Mouse (Mus musculus): ENCODE measurements at regions not wholly inside any gene's neighbourhood (a gene's known extent, or its start where the extent isn't known, plus 50 kb on each side); places are given as distances from the start of the nearest gene placed in this dataset.

- no peak overlapping the region for H3K4me3 ChIP-seq
- TF ChIP-seq POLR2A (IDR thresholded peaks at IDR 0.05; ENCODE audit: insufficient read depth, low read depth, low read length) (no peak), EP300 (IDR thresholded peaks at IDR 0.05; ENCODE audit: insufficient read depth, low read depth, low read length) (no peak), CTCF (IDR thresholded peaks at IDR 0.05) (no peak)
- intact Hi-C loops (cut with DNase I), result no loop called here
- no peak overlapping the region for H3K9ac ChIP-seq (ENCODE audit: low read depth, low read length)
- no peak overlapping the region for H3K27ac ChIP-seq
- no peaks in the 10 kb centered on the region for H3K4me1 ChIP-seq (ENCODE audit: control insufficient read depth, insufficient read depth, low read length)
- no peaks in the 10 kb centered on the region for H3K27me3 ChIP-seq (ENCODE audit: control insufficient read depth, insufficient read depth, low read length)
- DNase-seq, result no peak
- no peaks in the 10 kb centered on the region for H3K79me2 ChIP-seq (replicated peaks; ENCODE audit: control insufficient read depth, insufficient read depth, low read length)
- WGBS, result 89% methylated on average over 11 of the region's 11 CpGs
- H3K36me3 ChIP-seq (ENCODE audit: control insufficient read depth, insufficient read depth, low read length), result no peaks in the 10 kb centered on the region
These were observed 58.8 kb upstream of the L3mbtl3 start for GRCm38 (mm10) chr10:26434586-26434985.

DNA sequence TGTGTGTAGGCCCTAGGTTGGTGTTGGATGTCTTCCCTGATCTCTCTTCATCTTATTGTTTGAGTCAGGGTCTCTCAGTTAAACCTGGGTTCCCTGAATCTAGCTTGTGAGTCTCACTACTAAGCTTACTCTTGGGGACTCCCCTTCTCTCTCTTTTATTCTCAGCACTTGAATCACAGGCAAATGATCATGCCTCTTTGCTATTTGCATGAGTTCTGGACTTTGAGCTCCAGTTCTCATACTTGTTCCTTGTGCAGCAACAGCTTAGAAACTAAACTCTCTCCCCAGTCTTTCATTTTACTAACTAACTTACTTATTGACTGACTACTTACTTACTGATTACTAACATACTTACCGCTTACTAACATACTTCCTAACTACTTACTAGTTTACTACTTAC lies 64.9 kb upstream of the L3mbtl3 start:
- Histone ChIP-seq H3K9ac (ENCODE audit: low read depth, low read length) (no peak overlapping the region), H3K4me1 (ENCODE audit: control insufficient read depth, insufficient read depth, low read length) (no peaks in the 10 kb centered on the region), H3K79me2 (replicated peaks; ENCODE audit: control insufficient read depth, insufficient read depth, low read length) (no peaks in the 10 kb centered on the region), H3K27ac (no peak overlapping the region), H3K4me3 (no peak overlapping the region), H3K36me3 (ENCODE audit: control insufficient read depth, insufficient read depth, low read length) (no peaks in the 10 kb centered on the region), H3K27me3 (ENCODE audit: control insufficient read depth, insufficient read depth, low read length) (no peaks in the 10 kb centered on the region)
- TF ChIP-seq CTCF (IDR thresholded peaks at IDR 0.05) (no peak), EP300 (IDR thresholded peaks at IDR 0.05; ENCODE audit: insufficient read depth, low read depth, low read length) (no peak), POLR2A (IDR thresholded peaks at IDR 0.05; ENCODE audit: insufficient read depth, low read depth, low read length) (no peak)
- intact Hi-C loops (cut with DNase I), result no loop called here
- WGBS, result 97% methylated on average over 1 of the region's 1 CpGs
- DNase-seq, result no peak

DNA sequence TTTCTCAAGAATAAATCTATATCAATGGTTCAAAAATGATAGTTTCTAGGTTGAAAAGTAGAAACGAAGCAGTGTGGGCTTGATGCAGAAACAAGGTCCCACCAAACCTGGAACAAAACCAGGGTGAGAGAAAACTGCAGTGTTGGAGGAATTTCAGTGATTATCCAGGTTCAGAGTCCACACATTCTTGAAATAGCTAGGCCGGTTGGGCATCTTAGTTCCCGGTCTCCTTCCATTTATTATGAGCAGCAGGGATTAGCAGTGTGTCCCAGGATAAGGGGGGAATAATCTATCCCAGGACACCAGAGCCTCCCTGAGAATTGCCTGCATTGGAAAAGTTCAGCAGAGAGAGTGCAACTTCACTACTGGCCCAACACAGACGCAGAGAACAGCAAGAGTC lies 108.5 kb upstream of the L3mbtl3 start:
- intact Hi-C loops (cut with DNase I), result no loop called here
- Histone ChIP-seq H3K4me3 (no peak overlapping the region), H3K36me3 (ENCODE audit: control insufficient read depth, insufficient read depth, low read length) (no peaks in the 10 kb centered on the region), H3K27ac (no peak overlapping the region), H3K79me2 (replicated peaks; ENCODE audit: control insufficient read depth, insufficient read depth, low read length) (no peaks in the 10 kb centered on the region), H3K27me3 (ENCODE audit: control insufficient read depth, insufficient read depth, low read length) (no peaks in the 10 kb centered on the region), H3K9ac (ENCODE audit: low read depth, low read length) (no peak overlapping the region), H3K4me1 (ENCODE audit: control insufficient read depth, insufficient read depth, low read length) (no peaks in the 10 kb centered on the region)
- 50% methylated on average over 4 of the region's 4 CpGs for WGBS
- DNase-seq, result no peak
- TF ChIP-seq POLR2A (IDR thresholded peaks at IDR 0.05; ENCODE audit: insufficient read depth, low read depth, low read length) (no peak), CTCF (IDR thresholded peaks at IDR 0.05) (no peak), EP300 (IDR thresholded peaks at IDR 0.05; ENCODE audit: insufficient read depth, low read depth, low read length) (no peak)

GRCm38 (mm10) chr10:26491351-26491750 lies 115.6 kb upstream of the L3mbtl3 start:
- H3K27ac ChIP-seq, result no peak overlapping the region
- intact Hi-C loops (cut with DNase I), result loop anchor here (5.0 to 10.0 kb wide), 3 partner anchors 119 to 503 kb away; no protein-coding TSS in a partner anchor
- no peaks in the 10 kb centered on the region for H3K27me3 ChIP-seq (ENCODE audit: control insufficient read depth, insufficient read depth, low read length)
- DNase-seq, result no peak
- no peaks in the 10 kb centered on the region for H3K36me3 ChIP-seq (ENCODE audit: control insufficient read depth, insufficient read depth, low read length)
- no peak overlapping the region for H3K4me3 ChIP-seq
- H3K79me2 ChIP-seq (replicated peaks; ENCODE audit: control insufficient read depth, insufficient read depth, low read length), result no peaks in the 10 kb centered on the region
- H3K9ac ChIP-seq (ENCODE audit: low read depth, low read length), result no peak overlapping the region
- H3K4me1 ChIP-seq (ENCODE audit: control insufficient read depth, insufficient read depth, low read length), result no peaks in the 10 kb centered on the region
- 89% methylated on average over 5 of the region's 5 CpGs for WGBS
- no peak for TF ChIP-seq POLR2A (IDR thresholded peaks at IDR 0.05; ENCODE audit: insufficient read depth, low read depth, low read length)
- TF ChIP-seq EP300 (IDR thresholded peaks at IDR 0.05; ENCODE audit: insufficient read depth, low read depth, low read length), result no peak
- TF ChIP-seq CTCF (IDR thresholded peaks at IDR 0.05), result no peak

DNA sequence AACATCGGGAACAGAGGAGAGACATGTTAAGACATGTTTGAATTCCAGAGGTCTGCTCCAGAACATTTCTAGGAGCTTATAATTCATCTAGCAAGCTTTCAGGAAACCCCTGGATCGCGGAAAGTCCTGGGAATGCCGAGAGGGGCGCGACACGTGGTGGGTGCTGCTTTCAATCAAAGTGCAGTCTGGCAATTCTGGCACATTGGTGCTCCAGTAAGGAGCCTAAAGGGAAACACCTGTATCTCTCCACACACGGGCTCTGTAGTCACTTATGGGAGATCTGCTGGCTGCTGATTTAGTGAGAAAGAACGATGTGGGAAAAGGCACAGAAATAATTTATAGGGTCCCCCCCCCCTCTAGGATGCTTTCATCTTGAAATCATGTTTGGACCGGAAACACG lies 116.4 kb upstream of the L3mbtl3 start:
- Histone ChIP-seq H3K4me1 (ENCODE audit: control insufficient read depth, insufficient read depth, low read length) (no peaks in the 10 kb centered on the region), H3K4me3 (no peak overlapping the region), H3K27ac (no peak overlapping the region), H3K79me2 (replicated peaks; ENCODE audit: control insufficient read depth, insufficient read depth, low read length) (no peaks in the 10 kb centered on the region), H3K36me3 (ENCODE audit: control insufficient read depth, insufficient read depth, low read length) (no peaks in the 10 kb centered on the region), H3K27me3 (ENCODE audit: control insufficient read depth, insufficient read depth, low read length) (no peaks in the 10 kb centered on the region), H3K9ac (ENCODE audit: low read depth, low read length) (no peak overlapping the region)
- no peak for DNase-seq
- WGBS, result 46% methylated on average over 11 of the region's 11 CpGs
- intact Hi-C loops (cut with DNase I), result loop anchor here (5.0 to 10.0 kb wide), 3 partner anchors 120 to 503 kb away; no protein-coding TSS in a partner anchor
- TF ChIP-seq EP300 (IDR thresholded peaks at IDR 0.05; ENCODE audit: insufficient read depth, low read depth, low read length) (no peak), POLR2A (IDR thresholded peaks at IDR 0.05; ENCODE audit: insufficient read depth, low read depth, low read length) (no peak), CTCF (IDR thresholded peaks at IDR 0.05) (no peak)

GRCm38 (mm10) chr10:26492856-26493484 lies 117.2 kb upstream of the L3mbtl3 start:
- Histone ChIP-seq H3K4me1 (ENCODE audit: control insufficient read depth, insufficient read depth, low read length) (no peaks in the 10 kb centered on the region), H3K27ac (no peak overlapping the region), H3K9ac (ENCODE audit: low read depth, low read length) (no peak overlapping the region), H3K4me3 (no peak overlapping the region), H3K36me3 (ENCODE audit: control insufficient read depth, insufficient read depth, low read length) (no peaks in the 10 kb centered on the region), H3K79me2 (replicated peaks; ENCODE audit: control insufficient read depth, insufficient read depth, low read length) (no peaks in the 10 kb centered on the region), H3K27me3 (ENCODE audit: control insufficient read depth, insufficient read depth, low read length) (no peaks in the 10 kb centered on the region)
- 47% methylated on average over 13 of the region's 13 CpGs for WGBS
- no peak for DNase-seq
- intact Hi-C loops (cut with DNase I), result loop anchor here (5.0 to 10.0 kb wide), 3 partner anchors 121 to 502 kb away; no protein-coding TSS in a partner anchor
- TF ChIP-seq POLR2A (IDR thresholded peaks at IDR 0.05; ENCODE audit: insufficient read depth, low read depth, low read length), result no peak
- no peak for TF ChIP-seq EP300 (IDR thresholded peaks at IDR 0.05; ENCODE audit: insufficient read depth, low read depth, low read length)
- no peak for TF ChIP-seq CTCF (IDR thresholded peaks at IDR 0.05)
